Mouse (Mus musculus) intestine, embryonic 16.5 days (tissue): ENCODE data around the gene Msrb1. TPM values are rescaled to one million over a fixed set of nuclear protein-coding genes. Genes with fewer than 3 reads are reported as not detected.

Experiments used
- ATAC-seq: fragments of 200-750 bp; cut with Nextera tagmentation; 2 replicates; pipeline ENCODE4 v1.8.0; 2017; ENCODE audit warnings: moderate TSS enrichment, moderate library complexity
- H3K27ac ChIP-seq: fragments of 300-500 bp; sonication (generic); 2 replicates; pipeline ENCODE4 v1.5.1; 2014; ENCODE audit warnings: mild to moderate bottlenecking, low read length
- H3K27me3 ChIP-seq: fragments of 300-500 bp; sonication (generic); replicated peaks from 2 replicates; pipeline ENCODE4 v1.6.1; 2014; ENCODE audit warnings: low read length, control low read depth, mixed read lengths; ENCODE audit not compliant: control insufficient read depth, insufficient read depth
- H3K36me3 ChIP-seq: fragments of 300-500 bp; sonication (generic); 2 replicates; pipeline ENCODE4 v1.6.1; 2014; ENCODE audit warnings: low read length, control low read depth; ENCODE audit not compliant: control insufficient read depth, insufficient read depth
- H3K4me1 ChIP-seq: fragments of 300-500 bp; sonication (generic); 2 replicates; pipeline ENCODE4 v1.6.1; 2014; ENCODE audit warnings: low read length, control low read depth, mixed read lengths; ENCODE audit not compliant: control insufficient read depth, insufficient read depth
- H3K4me2 ChIP-seq: fragments of 300-500 bp; sonication (generic); 2 replicates; pipeline ENCODE4 v1.6.1; 2014; ENCODE audit warnings: low read depth, low read length, control low read depth
- H3K4me3 ChIP-seq: fragments of 300-500 bp; sonication (generic); 2 replicates; pipeline ENCODE4 v1.5.1; 2014; ENCODE audit warnings: mild to moderate bottlenecking, low read length
- H3K9ac ChIP-seq: fragments of 300-500 bp; sonication (generic); 2 replicates; pipeline ENCODE4 v1.6.1; 2014; ENCODE audit warnings: low read depth, low read length
- H3K9me3 ChIP-seq: fragments of 300-500 bp; sonication (generic); 2 replicates; pipeline ENCODE4 v1.6.1; 2016; ENCODE audit warnings: low read length, control low read depth; ENCODE audit not compliant: control insufficient read depth
- WGBS: fragments of 180-500 bp; shearing (Covaris S2); extraction: QIAGEN DNeasy Blood & Tissue Kit; methylation state at CpG from one replicate; pipeline ENCODE4 v1.1.7; 2014; 5-methylcytosine and 5-hydroxymethylcytosine counted together
- polyA plus RNA-seq: library from polyadenylated mRNA; unstranded; fragments of >200 nt; fragmentation: Nextera tagmentation; extraction: Ambion mirVana; gene quantifications from 2 replicates; pipeline ENCODE4 v1.2.1, GENCODE M21; 2015

Msrb1 gene
- polyA plus RNA-seq, 1 experiment from 2014 or later = 28.8 TPM

- Histone ChIP-seq H3K4me1 (no peaks in the 10 kb centered on the region), H3K27ac (no peak overlapping the region), H3K36me3 (no peaks in the 10 kb centered on the region), H3K9me3 (no peaks in the 10 kb centered on the region), H3K4me2 (no peak overlapping the region), H3K9ac (no peak overlapping the region), H3K27me3 (no peaks in the 10 kb centered on the region), H3K4me3 (no peak overlapping the region)
- 78% methylated on average over 2 of the region's 2 CpGs for WGBS
- no peak for ATAC-seq
These were observed 40.6 kb downstream of the Msrb1 start for GRCm38 (mm10) chr17:24777073-24777472.

- Histone ChIP-seq H3K9me3 (no peaks in the 10 kb centered on the region), H3K36me3 (no peaks in the 10 kb centered on the region), H3K4me2 (no peak overlapping the region), H3K4me3 (no peak overlapping the region), H3K9ac (no peak overlapping the region), H3K4me1 (no peaks in the 10 kb centered on the region), H3K27ac (no peak overlapping the region), H3K27me3 (no peaks in the 10 kb centered on the region)
- no peak for ATAC-seq
- 85% methylated on average over 2 of the region's 2 CpGs for WGBS
These were observed 44.4 kb downstream of the Msrb1 start for GRCm38 (mm10) chr17:24780821-24781220.

GRCm38 (mm10) chr17:24792190-24792589 is 55.7 kb downstream of the Msrb1 start:
- H3K4me1 ChIP-seq = no peaks in the 10 kb centered on the region

More at GRCm38 (mm10) chr17:24792190-24792589, 55.7 kb downstream of the Msrb1 start:
- H3K27ac ChIP-seq = no peak overlapping the region
- H3K4me2 ChIP-seq = no peak overlapping the region
- H3K4me3 ChIP-seq = no peak overlapping the region
- H3K9me3 ChIP-seq = no peaks in the 10 kb centered on the region
- no peak for ATAC-seq
- no peak overlapping the region for H3K9ac ChIP-seq
- no peaks in the 10 kb centered on the region; the same call in 1 of the 2 replicates for H3K27me3 ChIP-seq
- no peaks in the 10 kb centered on the region for H3K36me3 ChIP-seq
- 46% methylated on average over 8 of the region's 8 CpGs for WGBS

Other genes starting within 250 kb of the Msrb1 start
- 1.1 and 1.4 TPM in 2 replicates for gene Caskin1, start 248.0 kb upstream of the Msrb1 start, polyA plus RNA-seq
- 81.9 and 87.6 TPM in 2 replicates for gene Traf7, start 208.7 kb upstream of the Msrb1 start, polyA plus RNA-seq
- 5.2 and 6.6 TPM in 2 replicates for gene Rab26, start 202.4 kb upstream of the Msrb1 start, polyA plus RNA-seq
- gene Pkd1, start 186.8 kb upstream of the Msrb1 start, polyA plus RNA-seq = 12.2 and 13.5 TPM in 2 replicates
- 38.5 and 41.8 TPM in 2 replicates for gene Tsc2, start 104.0 kb upstream of the Msrb1 start, polyA plus RNA-seq
- gene Nthl1, start 104.0 kb upstream of the Msrb1 start, polyA plus RNA-seq = 17.2 and 18.1 TPM in 2 replicates
- 37.5 and 38.6 TPM in 2 replicates for gene Slc9a3r2, start 86.3 kb upstream of the Msrb1 start, polyA plus RNA-seq
- 0.29 TPM in 1 of 2 replicates, not detected in the other for gene Npw, start 78.2 kb upstream of the Msrb1 start, polyA plus RNA-seq
- 11.0 and 15.4 TPM in 2 replicates for gene Zfp598, start 67.0 kb upstream of the Msrb1 start, polyA plus RNA-seq
- gene Syngr3, start 46.7 kb upstream of the Msrb1 start, polyA plus RNA-seq = 6.0 and 6.9 TPM in 2 replicates
- gene Gfer, start 40.5 kb upstream of the Msrb1 start, polyA plus RNA-seq = 47.3 and 48.5 TPM in 2 replicates
- 17.7 and 19.0 TPM in 2 replicates for gene Noxo1, start 40.4 kb upstream of the Msrb1 start, polyA plus RNA-seq
- 63.5 and 68.4 TPM in 2 replicates for gene Tbl3, start 29.0 kb upstream of the Msrb1 start, polyA plus RNA-seq
- 0.15 TPM in 1 of 2 replicates, not detected in the other for gene Rnf151, start 18.6 kb upstream of the Msrb1 start, polyA plus RNA-seq
- 1,425 and 1,515 TPM in 2 replicates for gene Rps2, start 18.5 kb upstream of the Msrb1 start, polyA plus RNA-seq
- 376 and 382 TPM in 2 replicates for gene Ndufb10, start 12.2 kb upstream of the Msrb1 start, polyA plus RNA-seq
- not detected in 2 replicates for gene Rpl3l, start 8.8 kb upstream of the Msrb1 start, polyA plus RNA-seq
- 0.28 and 0.39 TPM in 2 replicates for gene Hs3st6, start 16.3 kb downstream of the Msrb1 start, polyA plus RNA-seq
- not detected in 2 replicates for gene Meiob, start 67.6 kb downstream of the Msrb1 start, polyA plus RNA-seq
- gene Hagh, start 103.5 kb downstream of the Msrb1 start, polyA plus RNA-seq = 86.5 and 95.5 TPM in 2 replicates
- gene Fahd1, start 113.7 kb downstream of the Msrb1 start, polyA plus RNA-seq = 115 and 132 TPM in 2 replicates
- gene Igfals, start 129.4 kb downstream of the Msrb1 start, polyA plus RNA-seq = 6.2 and 7.4 TPM in 2 replicates
- gene Nubp2, start 149.7 kb downstream of the Msrb1 start, polyA plus RNA-seq = 58.9 and 61.3 TPM in 2 replicates
- gene Spsb3, start 150.0 kb downstream of the Msrb1 start, polyA plus RNA-seq = 33.9 and 34.4 TPM in 2 replicates
- gene Eme2, start 158.4 kb downstream of the Msrb1 start, polyA plus RNA-seq = 28.3 and 33.0 TPM in 2 replicates
- 121 and 129 TPM in 2 replicates for gene Mrps34, start 158.5 kb downstream of the Msrb1 start, polyA plus RNA-seq
- gene Nme3, start 159.9 kb downstream of the Msrb1 start, polyA plus RNA-seq = 76.8 and 77.1 TPM in 2 replicates
- gene Mapk8ip3, start 200.3 kb downstream of the Msrb1 start, polyA plus RNA-seq = 20.2 and 21.8 TPM in 2 replicates
- gene Jpt2, start 224.0 kb downstream of the Msrb1 start, polyA plus RNA-seq = 146 and 163 TPM in 2 replicates